Mouse (Mus musculus): ENCODE measurements at regions not wholly inside any gene's neighbourhood (a gene's known extent, or its start where the extent isn't known, plus 50 kb on each side); places are given as distances from the start of the nearest gene placed in this dataset.

DNA sequence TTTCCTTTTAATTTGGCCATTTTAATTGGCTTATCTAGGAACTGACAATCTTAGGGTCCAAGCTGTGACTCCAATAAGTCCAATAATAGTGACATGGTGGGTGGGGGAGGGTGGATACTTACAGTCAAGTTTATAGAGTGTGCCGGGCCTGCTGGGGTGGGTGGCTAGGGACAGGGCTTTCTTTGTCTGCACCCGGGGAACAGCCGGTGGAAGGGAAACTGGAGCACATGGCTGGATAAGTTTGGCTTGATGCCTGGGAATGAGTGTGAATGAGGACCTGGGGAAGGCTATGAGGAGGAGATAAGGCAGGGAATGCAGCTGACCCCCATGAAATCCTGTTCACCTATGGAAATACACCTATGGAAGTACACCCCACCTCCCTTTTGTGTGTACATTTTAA is 81.7 kb upstream of the Cers4 start:
- no peak for DNase-seq (ENCODE audit: low read depth, low spot score)

DNA sequence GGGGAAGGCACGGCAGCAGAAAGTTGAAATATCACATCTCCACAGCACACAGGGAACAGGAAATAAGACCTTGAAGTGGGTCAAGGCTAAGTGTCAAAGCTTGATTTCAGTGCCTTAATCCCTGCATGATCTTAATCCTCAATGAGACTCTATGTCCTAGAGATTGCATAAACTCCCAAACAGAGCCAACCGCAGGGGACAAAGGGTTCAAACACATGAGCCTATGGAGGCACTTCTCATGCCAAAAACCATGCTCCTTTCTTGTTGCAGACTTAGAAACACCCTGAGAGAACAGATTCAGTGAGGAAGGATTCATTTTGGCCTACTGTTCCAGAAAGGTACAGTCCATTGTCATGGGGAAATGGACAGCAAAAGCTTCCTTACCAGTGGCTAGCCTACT is 81.0 kb upstream of the Cers4 start:
- no peak for DNase-seq (ENCODE audit: low read depth, low spot score)

DNA sequence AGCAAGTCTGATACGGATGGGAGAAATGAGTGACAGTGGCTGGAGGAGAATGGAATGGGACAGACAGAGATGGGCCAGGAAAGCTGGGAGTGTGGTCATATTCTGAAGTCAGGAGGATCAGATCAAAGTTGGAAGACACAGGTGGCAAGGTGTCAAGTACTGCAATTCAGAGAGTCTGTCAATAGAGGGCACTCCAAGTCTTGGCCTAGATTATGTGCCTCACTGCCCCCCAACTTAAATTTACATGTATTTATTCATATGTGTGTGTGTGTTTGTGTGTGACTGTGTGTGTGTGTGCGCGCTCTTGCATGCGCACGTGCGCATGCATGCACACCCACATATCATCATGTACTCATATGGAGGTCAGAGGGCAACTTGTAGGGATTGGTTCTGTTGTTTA is 79.6 kb upstream of the Cers4 start:
- peak; percentile 63 for DNase-seq (ENCODE audit: low read depth, low spot score)

DNA sequence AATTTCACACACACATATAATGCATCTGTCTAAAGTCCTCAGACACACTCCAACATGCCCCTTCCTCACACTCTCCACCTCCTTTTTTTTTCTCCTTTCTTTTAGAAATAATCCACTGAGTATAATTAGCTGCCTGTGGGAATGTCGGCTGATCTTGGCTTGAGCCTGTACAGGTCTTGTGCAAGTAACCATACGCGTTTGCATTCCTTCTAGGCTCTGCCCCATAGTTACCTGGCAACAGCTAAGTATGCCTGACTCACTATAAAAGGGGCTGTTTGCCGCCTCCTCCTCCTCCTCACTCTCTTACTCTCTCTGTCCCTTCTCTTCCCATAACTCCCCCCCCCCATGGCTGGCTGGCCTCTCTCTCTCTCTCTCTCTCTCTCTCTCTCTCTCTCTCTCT is 79.1 kb upstream of the Cers4 start:
- DNase-seq (ENCODE audit: low read depth, low spot score), result no peak

DNA sequence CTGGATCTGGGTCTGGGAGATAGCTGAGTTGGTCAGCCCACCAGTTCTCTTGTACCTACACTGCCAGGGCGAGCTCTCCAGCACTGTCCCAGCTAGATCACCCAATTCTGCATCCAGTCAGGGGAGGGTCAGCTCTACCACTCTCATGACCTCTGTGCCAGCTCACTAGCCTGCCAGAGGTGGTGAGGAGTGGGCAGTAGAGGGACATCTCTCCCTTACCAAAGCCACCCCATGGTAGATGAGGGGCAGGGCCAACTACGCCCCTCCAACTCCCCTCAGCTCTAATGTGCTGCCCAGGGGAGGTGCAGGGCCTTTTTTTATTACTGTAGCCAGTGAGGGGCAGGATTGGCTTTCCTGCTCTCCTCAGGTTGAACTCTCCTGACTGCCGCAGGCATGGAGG is 75.7 kb upstream of the Cers4 start:
- no peak for DNase-seq (ENCODE audit: low read depth, low spot score)

DNA sequence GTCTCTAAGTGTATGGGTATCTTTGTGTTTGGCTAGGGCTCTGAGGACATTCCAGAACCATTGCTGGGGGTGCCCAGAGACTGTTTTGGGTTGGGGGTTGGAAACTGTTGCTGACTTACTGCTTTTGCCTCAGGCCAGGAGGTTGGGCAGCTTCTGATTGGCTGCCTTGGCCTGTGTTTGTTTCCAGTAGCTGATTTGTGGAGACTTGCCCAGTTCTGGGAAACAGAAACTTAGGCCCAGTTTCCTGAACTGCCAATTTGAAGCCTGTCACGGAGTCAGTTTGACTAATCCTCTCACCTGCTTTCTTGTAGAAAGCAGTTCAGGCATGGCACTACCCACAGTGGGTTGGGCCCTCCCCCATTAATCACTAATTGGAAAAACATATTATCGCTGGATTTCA is 59.7 kb upstream of the Cers4 start:
- DNase-seq (ENCODE audit: low read depth, low spot score), result no peak

DNA sequence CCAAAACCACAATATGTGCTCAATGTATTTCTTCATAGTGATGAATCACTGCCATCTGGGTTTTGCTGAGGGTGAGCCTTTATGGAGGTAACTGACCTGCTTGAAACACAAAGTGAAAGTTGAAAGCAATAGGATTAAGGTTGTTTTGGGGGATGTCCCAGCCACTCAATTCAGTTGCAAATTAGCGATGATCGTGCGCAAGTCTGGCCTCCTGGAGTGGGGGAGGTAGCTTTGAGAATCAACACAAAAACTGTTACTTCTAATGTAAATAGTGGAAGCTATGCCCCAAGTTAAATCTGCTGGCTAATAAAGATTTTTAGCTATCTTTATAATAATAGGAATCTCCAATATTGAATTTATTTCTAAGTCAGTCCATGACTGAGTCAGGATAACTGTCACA is 56.3 kb upstream of the Cers4 start:
- no peak for DNase-seq (ENCODE audit: low read depth, low spot score)
